ENCODE assay signal across 23 mouse cellular contexts in the genomic region with DNA sequence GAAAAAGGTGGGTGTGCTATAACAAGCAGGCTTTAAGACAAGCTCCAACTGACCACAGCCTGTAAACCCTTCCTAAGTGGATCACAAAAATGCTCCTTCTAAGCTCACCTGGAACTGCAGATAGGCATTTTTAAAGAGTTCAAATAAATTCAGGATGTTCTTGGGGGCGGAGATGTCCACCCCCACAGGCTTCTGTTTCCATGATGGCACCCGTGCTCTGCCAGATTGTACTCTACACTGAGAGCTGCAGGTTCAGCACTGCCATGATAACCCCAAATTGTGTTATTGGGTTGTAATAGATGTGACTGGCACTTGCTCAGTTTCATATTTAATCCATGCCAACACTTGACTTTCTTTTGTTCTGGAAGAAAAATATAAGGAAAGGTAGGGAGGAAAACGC.
DNase-seq lines count a peak whose midpoint lies in the region; TF ChIP-seq lines count a peak whose summit lies in the region.
"Had no signal": no experiment of that assay in that cellular context is flagged by ENCODE, and none has a peak within 500 bp of the region (broad histone marks: within the 10 kb centered on the region; RNA-seq: fewer than 3 reads in every experiment).

No protein-coding gene starts in this region.

- intact Hi-C loops in left cerebral cortex, postnatal 4 days (cut with DNase I): no loop called here

- peak overlapping the region; percentile 84 for H3K27ac ChIP-seq in layer of hippocampus, adult 2 months
- H3K27ac ChIP-seq: embryonic facial prominence, embryonic 13.5 days; embryonic facial prominence, embryonic 15.5 days; forebrain, embryonic 12.5 days had no signal

- H3K4me3 ChIP-seq in layer of hippocampus, adult 2 months: no peak overlapping the region
- H3K4me3 ChIP-seq: embryonic facial prominence, embryonic 13.5 days; embryonic facial prominence, embryonic 15.5 days; erythroblast, embryonic 14.5 days; forebrain, embryonic 10.5 days; forebrain, embryonic 12.5 days had no signal

- DNase-seq in layer of hippocampus, adult 11-12 months (ENCODE audit: low spot score): peak; percentile 30
- no peak for DNase-seq in layer of hippocampus, adult 9-10 months (ENCODE audit: low spot score)
- peak in 1 of 2 experiments; percentile 64 for DNase-seq in layer of hippocampus, adult 2 months (ENCODE audit: low spot score in 2 of 2)
- DNase-seq in layer of hippocampus, postnatal 10 days (ENCODE audit: low spot score in 2 of 2): no peak
- peak; percentile 52 for DNase-seq in layer of hippocampus, adult 9-11 months
- no peak for DNase-seq in left cerebral cortex, postnatal 4 days
- no peak for DNase-seq in frontal cortex, postnatal 14 days (ENCODE audit: low spot score in 2 of 2)
- DNase-seq: adrenal gland, adult 8-10 months; adrenal gland, postnatal 14 days; adrenal gland, postnatal 36 days; B cell, adult 2 months; cerebellum, adult 11 months; cerebellum, adult 18-20 months; cerebellum, adult 8-10 months; cerebellum, adult 9-11 months; cerebellum, postnatal 14 days; cerebellum, postnatal 36 days; embryo, embryonic 11 days had no signal

- no peak for TF ChIP-seq CTCF in layer of hippocampus, adult 2 months (conservative IDR thresholded peaks at IDR 0.05)

Comparison
In these comparisons a context has a peak if more than half of its experiments do, and no peak if none do; other contexts are left out.
1. DNase-seq: peak in layer of hippocampus, adult 11-12 months (single experiment) and layer of hippocampus, adult 9-11 months (single experiment); none in layer of hippocampus, adult 9-10 months (single experiment), layer of hippocampus, postnatal 10 days (0 of 2), left cerebral cortex, postnatal 4 days (single experiment) and frontal cortex, postnatal 14 days (0 of 2).